Mouse (Mus musculus) left cerebral cortex, adult 9 months (tissue): ENCODE data around the gene Washc1.
"Not testable (repeated sequence)": the region's sequence is repeated elsewhere in the genome, so short reads cannot be mapped to it uniquely, and the experiment has no call there.

ENCODE experiments used
- DNase-seq, 2 experiments: peaks; one replicate each; pipeline ENCODE4 v3.0.0; 2022; ENCODE audit warnings: low spot score in 2 of 2

Washc1 gene

DNA sequence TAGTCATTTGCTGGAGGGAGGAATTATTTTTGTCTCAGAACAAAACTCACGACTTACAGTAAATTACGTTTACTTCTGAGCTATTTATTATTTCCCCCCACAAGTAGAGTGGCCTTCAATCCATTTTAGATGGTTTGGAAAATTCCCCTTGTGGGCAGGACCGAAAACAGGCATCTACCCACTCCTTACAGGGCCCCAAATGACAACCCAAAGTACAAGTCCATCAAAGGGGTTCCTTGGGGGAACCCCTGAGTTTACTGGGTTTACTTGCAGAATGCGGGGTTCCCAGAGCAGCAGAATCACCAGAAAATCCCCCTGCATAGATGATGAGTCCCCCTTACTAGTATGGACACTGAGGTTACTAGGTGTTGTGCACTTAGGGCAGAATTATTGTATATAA lies 821 bp downstream of the Washc1 start:
- DNase-seq = no peak

GRCm38 (mm10) chr17:66118991-66119390 lies 7.6 kb downstream of the Washc1 start:
- DNase-seq = no peak

DNA sequence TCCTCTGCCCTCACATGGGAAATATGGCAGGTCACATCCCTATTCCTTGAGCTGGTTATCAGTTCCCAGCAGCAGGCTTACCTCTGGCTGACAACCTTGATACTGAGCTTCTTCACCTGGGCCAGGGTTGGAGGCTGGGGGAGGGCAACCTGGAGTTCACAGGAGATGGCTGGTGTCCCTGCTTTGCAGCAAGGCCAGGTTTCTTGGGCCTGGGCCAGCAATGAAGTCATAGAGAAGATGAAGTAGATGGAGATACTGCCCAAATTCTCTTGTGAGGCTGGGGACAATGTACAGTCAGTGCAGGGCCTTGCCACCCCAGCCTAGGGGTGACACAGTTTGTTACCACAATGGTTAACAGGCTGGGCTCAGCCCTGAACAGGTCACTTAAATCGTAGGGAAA lies 9.4 kb downstream of the Washc1 start:
- DNase-seq = no peak

- DNase-seq = peak; percentile 65 to 89
Measured at GRCm38 (mm10) chr17:66123066-66123815, 11.9 kb downstream of the Washc1 start, which contains the start of gene Ddx11. TSS of gene Ddx11 (plus strand) at chr17:66123520.

- no peak for DNase-seq
Measured at GRCm38 (mm10) chr17:66123816-66124610, 12.7 kb downstream of the Washc1 start.

- no peak for DNase-seq
Measured at GRCm38 (mm10) chr17:66125211-66125610, 13.9 kb downstream of the Washc1 start.

DNA sequence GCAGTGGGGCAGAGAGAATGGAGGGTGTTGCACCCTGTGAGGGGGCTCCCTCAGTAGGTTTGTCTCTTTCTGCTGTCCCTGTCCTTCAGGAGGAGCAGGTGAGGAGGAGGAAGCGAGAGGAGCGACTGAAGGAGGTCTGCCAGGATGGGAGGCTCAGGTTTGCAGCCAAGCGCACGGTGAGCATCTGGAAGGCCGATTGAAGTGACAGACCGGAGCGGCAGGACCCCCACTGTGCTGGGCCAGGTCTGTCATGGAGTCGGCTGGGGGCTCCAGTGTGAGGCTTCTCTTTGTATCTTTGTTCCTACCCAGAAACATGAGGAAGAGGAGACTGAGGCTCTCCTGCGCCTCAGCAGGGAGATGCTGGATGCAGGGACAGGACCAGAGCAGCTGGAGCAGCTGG lies 19.0 kb downstream of the Washc1 start:
- no peak for DNase-seq

DNA sequence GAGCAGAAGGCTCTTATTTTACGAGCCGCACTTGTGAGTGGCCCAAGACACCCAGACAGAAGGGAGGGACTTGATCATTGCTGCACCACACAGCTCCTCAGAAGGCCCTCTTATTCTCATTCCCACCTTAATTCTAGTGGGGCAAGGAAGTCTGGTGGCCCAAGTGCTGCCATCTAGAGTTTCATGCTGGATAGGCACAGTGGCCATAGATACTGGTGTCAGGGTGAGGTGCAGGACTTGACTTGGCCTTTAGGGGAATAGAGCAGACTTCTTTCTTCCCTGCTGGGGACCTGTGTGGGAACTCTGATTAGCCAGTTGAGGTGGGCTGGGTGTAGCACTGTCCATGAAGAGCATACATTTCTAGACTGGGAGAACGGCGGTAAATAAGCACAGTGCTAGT lies 19.9 kb downstream of the Washc1 start:
- DNase-seq = no peak

- DNase-seq = not testable (repeated sequence)
Measured at GRCm38 (mm10) chr17:66152706-66153662, 41.6 kb downstream of the Washc1 start.

DNA sequence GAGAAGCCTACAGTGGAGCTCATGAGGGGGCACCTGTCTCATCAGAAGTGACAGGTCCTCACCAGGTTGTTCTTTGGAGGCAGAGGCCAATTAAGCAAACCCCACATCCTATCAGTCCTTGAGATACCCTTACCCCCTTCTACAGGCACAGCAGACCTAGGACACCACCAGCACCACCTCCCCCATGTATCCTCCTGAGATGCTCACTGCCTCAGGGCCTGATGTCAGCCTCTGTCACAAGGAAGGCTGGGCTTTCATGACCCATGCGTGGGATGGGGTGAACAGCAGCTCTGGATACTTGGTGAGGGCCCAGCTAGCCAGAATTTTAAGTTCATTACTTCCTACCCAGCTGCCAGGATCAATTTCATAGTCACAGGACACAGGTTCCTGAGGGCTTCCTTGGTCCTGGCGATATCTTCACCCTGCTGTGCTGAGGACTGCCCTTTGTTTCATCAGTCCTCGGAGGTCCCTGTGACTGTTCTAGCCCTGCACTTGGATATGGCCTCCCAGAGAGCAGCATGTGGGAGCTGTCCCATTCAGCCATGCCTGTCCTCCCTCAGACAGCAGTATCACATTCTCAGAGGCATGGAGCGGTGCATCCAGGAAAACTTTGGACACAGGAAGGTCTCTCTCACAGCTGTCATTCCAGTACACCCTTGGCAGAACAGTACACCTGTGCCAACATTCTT lies 42.5 kb downstream of the Washc1 start:
- not testable (repeated sequence) for DNase-seq

- DNase-seq = no peak
Measured at GRCm38 (mm10) chr17:66154876-66155275, 43.5 kb downstream of the Washc1 start.

GRCm38 (mm10) chr17:66158271-66158670 lies 46.9 kb downstream of the Washc1 start:
- no peak for DNase-seq

GRCm38 (mm10) chr17:66167141-66167540 lies 55.8 kb downstream of the Washc1 start:
- not testable (repeated sequence) for DNase-seq
